Mouse (Mus musculus): ENCODE measurements around the gene Pde5a. TPM values are rescaled to one million over a fixed set of nuclear protein-coding genes. Genes with fewer than 3 reads are reported as not detected.

Gene Pde5a
- total and polyA plus RNA-seq, 3 experiments: 0.22 TPM; not detected in 2

- ATAC-seq (ENCODE audit: extremely low read depth, insufficient number of reproducible peaks, low FRiP score, poor library complexity, severe bottlenecking): no peak
- no peak for TF ChIP-seq POLR2AphosphoS5 (IDR thresholded peaks at IDR 0.05; ENCODE audit: insufficient replicate concordance, low read depth, low read length)
- no peak for TF ChIP-seq CTCF (IDR thresholded peaks at IDR 0.05; ENCODE audit: low read depth, low read length)
- no peak for TF ChIP-seq GATA1 (IDR thresholded peaks at IDR 0.05; ENCODE audit: borderline replicate concordance, low read length)
- no peak for TF ChIP-seq TAL1 (conservative IDR thresholded peaks at IDR 0.05; ENCODE audit: low read depth, low read length)
- no peak for TF ChIP-seq GATA2 (IDR thresholded peaks at IDR 0.05; ENCODE audit: borderline replicate concordance, low read depth, low read length)
- Histone ChIP-seq H3K27me3 (ENCODE audit: insufficient read depth, low read length) (no peaks in the 10 kb centered on the region), H3K4me3 (ENCODE audit: low read depth, low read length) (no peak overlapping the region), H3K4me1 (ENCODE audit: insufficient read depth, low read depth, low read length) (no peaks in the 10 kb centered on the region), H3K9me3 (replicated peaks) (no peaks in the 10 kb centered on the region), H3K36me3 (replicated peaks) (no peaks in the 10 kb centered on the region)
- no peak for DNase-seq (ENCODE audit: low spot score)
Measured at GRCm38 (mm10) chr3:122876870-122877269, 148.1 kb downstream of the Pde5a start.

DNA sequence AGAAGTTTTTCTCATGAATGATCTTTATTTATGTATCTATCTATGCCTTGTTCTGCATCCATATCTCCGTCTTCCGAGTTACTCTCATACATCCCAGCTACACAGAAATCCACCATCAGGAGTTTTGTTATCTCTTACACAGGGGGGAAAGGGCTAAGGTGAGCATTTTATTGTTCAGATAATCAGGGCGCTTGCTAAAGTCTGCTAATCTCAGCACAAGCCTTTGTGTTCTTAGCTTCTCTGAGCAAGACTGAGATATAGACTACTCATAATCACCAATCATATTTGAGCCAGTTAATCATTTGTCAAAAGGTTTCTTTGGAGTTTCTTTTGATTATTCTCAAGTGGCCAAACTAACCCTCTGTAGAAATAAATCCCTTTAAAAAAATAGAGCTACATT is 148.8 kb downstream of the Pde5a start:
- Histone ChIP-seq H3K4me1 (ENCODE audit: insufficient read depth, low read depth, low read length) (no peaks in the 10 kb centered on the region), H3K27me3 (ENCODE audit: insufficient read depth, low read length) (no peaks in the 10 kb centered on the region), H3K4me3 (ENCODE audit: low read depth, low read length) (no peak overlapping the region), H3K9me3 (replicated peaks) (no peaks in the 10 kb centered on the region), H3K36me3 (replicated peaks) (no peaks in the 10 kb centered on the region)
- ATAC-seq (ENCODE audit: extremely low read depth, insufficient number of reproducible peaks, low FRiP score, poor library complexity, severe bottlenecking) (no peak), DNase-seq (ENCODE audit: low spot score) (no peak)
- TF ChIP-seq GATA2 (IDR thresholded peaks at IDR 0.05; ENCODE audit: borderline replicate concordance, low read depth, low read length) (no peak), TAL1 (conservative IDR thresholded peaks at IDR 0.05; ENCODE audit: low read depth, low read length) (no peak), POLR2AphosphoS5 (IDR thresholded peaks at IDR 0.05; ENCODE audit: insufficient replicate concordance, low read depth, low read length) (no peak)

DNA sequence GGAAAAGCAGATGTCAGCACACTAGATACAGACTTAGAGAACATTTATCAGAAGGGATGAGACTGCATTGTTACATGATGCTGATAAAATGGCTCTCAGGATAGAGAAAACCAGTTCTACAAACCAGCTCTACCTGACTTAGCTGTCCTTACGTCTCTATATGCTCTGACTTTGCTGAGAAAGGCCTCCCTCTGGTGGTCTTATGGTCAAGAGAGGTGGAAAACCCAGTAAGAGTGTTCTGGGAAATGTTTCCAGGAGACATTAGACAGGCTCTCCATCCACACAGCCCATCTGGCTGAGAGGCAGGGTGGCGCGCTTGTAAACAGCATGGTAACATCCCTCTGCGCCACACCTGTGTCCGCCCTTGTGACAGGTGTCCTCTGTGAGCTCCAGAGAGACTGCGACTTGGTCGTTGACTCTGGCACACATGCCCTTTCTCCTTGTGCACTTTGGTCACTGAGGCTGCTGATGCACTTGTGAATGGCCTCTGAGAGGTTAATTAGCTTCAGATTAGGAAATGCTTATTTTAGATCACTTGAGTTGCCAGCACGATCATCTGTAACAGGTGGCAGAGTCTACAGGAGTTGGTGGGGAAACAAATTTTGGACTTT is 150.1 kb downstream of the Pde5a start:
- Histone ChIP-seq H3K4me3 (ENCODE audit: low read depth, low read length) (no peak overlapping the region), H3K9me3 (replicated peaks) (no peaks in the 10 kb centered on the region), H3K36me3 (replicated peaks) (no peaks in the 10 kb centered on the region), H3K27me3 (ENCODE audit: insufficient read depth, low read length) (no peaks in the 10 kb centered on the region), H3K4me1 (ENCODE audit: insufficient read depth, low read depth, low read length) (no peaks in the 10 kb centered on the region)
- no peak for ATAC-seq (ENCODE audit: extremely low read depth, insufficient number of reproducible peaks, low FRiP score, poor library complexity, severe bottlenecking)
- TF ChIP-seq TAL1 (conservative IDR thresholded peaks at IDR 0.05; ENCODE audit: low read depth, low read length): no peak
- no peak for TF ChIP-seq GATA1 (IDR thresholded peaks at IDR 0.05; ENCODE audit: borderline replicate concordance, low read length)
- TF ChIP-seq CTCF (IDR thresholded peaks at IDR 0.05; ENCODE audit: low read depth, low read length): no peak
- TF ChIP-seq POLR2AphosphoS5 (IDR thresholded peaks at IDR 0.05; ENCODE audit: insufficient replicate concordance, low read depth, low read length): no peak
- no peak for TF ChIP-seq GATA2 (IDR thresholded peaks at IDR 0.05; ENCODE audit: borderline replicate concordance, low read depth, low read length)
- DNase-seq (ENCODE audit: low spot score): no peak

DNA sequence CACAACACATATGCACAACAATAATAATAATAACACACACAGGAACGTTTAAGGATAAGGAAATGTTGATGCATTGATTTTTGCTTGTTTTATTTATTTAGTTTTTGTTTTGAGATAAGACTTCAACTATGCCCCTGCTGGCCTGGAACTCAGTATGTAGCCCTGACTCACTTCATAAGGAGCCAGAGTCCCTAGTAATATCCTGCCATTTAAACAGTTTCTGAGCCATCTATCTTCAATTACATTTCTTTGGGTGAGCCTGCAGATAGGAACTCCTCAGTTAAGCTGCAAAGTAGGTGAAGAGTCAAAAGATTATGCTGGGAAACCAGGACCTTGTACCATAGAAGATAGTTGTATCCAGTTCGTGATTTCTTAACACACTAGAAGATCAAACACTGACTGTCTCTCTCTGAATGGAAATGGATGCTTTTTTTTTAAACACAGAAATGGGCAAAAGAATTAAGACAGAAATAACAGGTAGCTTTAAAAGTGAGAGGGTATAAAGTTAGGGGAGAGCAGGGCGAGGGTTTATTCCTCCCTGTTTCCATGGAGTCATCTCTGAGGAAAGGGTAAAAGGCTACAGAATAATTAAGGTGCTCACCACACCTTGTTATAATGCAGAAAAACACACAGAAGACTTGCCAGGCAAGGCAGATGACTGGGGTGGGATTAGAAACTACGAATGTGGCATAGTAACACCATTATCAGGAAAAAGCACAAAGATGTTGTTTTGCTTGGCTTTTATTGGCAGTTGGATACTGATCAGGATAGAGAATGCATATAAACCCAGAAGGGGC is 159.0 kb downstream of the Pde5a start:
- Histone ChIP-seq H3K9me3 (replicated peaks) (no peaks in the 10 kb centered on the region), H3K27me3 (ENCODE audit: insufficient read depth, low read length) (no peaks in the 10 kb centered on the region), H3K36me3 (replicated peaks) (no peaks in the 10 kb centered on the region), H3K4me3 (ENCODE audit: low read depth, low read length) (no peak overlapping the region), H3K4me1 (ENCODE audit: insufficient read depth, low read depth, low read length) (no peaks in the 10 kb centered on the region)
- DNase-seq (ENCODE audit: low spot score) (no peak), ATAC-seq (ENCODE audit: extremely low read depth, insufficient number of reproducible peaks, low FRiP score, poor library complexity, severe bottlenecking) (no peak)
- TF ChIP-seq POLR2AphosphoS5 (IDR thresholded peaks at IDR 0.05; ENCODE audit: insufficient replicate concordance, low read depth, low read length) (no peak), GATA2 (IDR thresholded peaks at IDR 0.05; ENCODE audit: borderline replicate concordance, low read depth, low read length) (no peak), TAL1 (conservative IDR thresholded peaks at IDR 0.05; ENCODE audit: low read depth, low read length) (no peak), CTCF (IDR thresholded peaks at IDR 0.05; ENCODE audit: low read depth, low read length) (no peak), GATA1 (IDR thresholded peaks at IDR 0.05; ENCODE audit: borderline replicate concordance, low read length) (no peak)

GRCm38 (mm10) chr3:122888371-122888819 is 159.6 kb downstream of the Pde5a start:
- H3K36me3 ChIP-seq (replicated peaks): no peaks in the 10 kb centered on the region

DNA sequence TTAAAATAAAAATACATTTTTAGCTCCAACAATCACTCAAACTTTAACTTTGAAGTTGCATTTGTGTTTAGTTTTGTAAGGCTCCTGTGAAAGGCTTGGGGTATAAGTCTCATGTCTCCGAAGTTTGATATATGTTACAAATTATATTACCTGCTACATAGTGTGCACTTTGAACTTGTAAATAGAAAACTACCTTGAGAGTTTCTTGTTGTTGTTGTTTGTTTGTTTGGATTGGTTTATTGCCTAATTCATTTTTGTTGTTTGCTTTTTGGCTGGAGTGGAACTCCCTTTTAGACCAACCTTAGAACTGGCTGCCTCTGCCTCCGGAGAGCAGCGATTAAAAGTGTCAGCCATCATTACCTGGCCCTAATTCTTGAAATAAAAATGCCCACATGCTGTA is 166.0 kb downstream of the Pde5a start, which contains the start of gene Fabp2:
Gene Fabp2 (plus strand): TSS at position 301 of the 400 bp plus-strand sequence.
- no peaks in the 10 kb centered on the region for H3K9me3 ChIP-seq (replicated peaks)
- no peaks in the 10 kb centered on the region for H3K27me3 ChIP-seq (ENCODE audit: insufficient read depth, low read length)
- TF ChIP-seq TAL1 (conservative IDR thresholded peaks at IDR 0.05; ENCODE audit: low read depth, low read length) (no peak), CTCF (IDR thresholded peaks at IDR 0.05; ENCODE audit: low read depth, low read length) (no peak), GATA2 (IDR thresholded peaks at IDR 0.05; ENCODE audit: borderline replicate concordance, low read depth, low read length) (no peak), GATA1 (IDR thresholded peaks at IDR 0.05; ENCODE audit: borderline replicate concordance, low read length) (no peak), POLR2AphosphoS5 (IDR thresholded peaks at IDR 0.05; ENCODE audit: insufficient replicate concordance, low read depth, low read length) (no peak)
- ATAC-seq (ENCODE audit: extremely low read depth, insufficient number of reproducible peaks, low FRiP score, poor library complexity, severe bottlenecking): no peak
- H3K4me3 ChIP-seq (ENCODE audit: low read depth, low read length): no peak within 1 kb of the TSS
- no peaks in the 10 kb centered on the region for H3K4me1 ChIP-seq (ENCODE audit: insufficient read depth, low read depth, low read length)
- DNase-seq (ENCODE audit: low spot score): no peak
- H3K36me3 ChIP-seq (replicated peaks): no peaks in the 10 kb centered on the region

More at GRCm38 (mm10) chr3:122888371-122888819, 159.6 kb downstream of the Pde5a start:
- no peak for TF ChIP-seq GATA2 (IDR thresholded peaks at IDR 0.05; ENCODE audit: borderline replicate concordance, low read depth, low read length)
- TF ChIP-seq POLR2AphosphoS5 (IDR thresholded peaks at IDR 0.05; ENCODE audit: insufficient replicate concordance, low read depth, low read length): no peak
- no peak for TF ChIP-seq CTCF (IDR thresholded peaks at IDR 0.05; ENCODE audit: low read depth, low read length)
- no peak for TF ChIP-seq TAL1 (conservative IDR thresholded peaks at IDR 0.05; ENCODE audit: low read depth, low read length)
- no peak for TF ChIP-seq GATA1 (IDR thresholded peaks at IDR 0.05; ENCODE audit: borderline replicate concordance, low read length)
- ATAC-seq (ENCODE audit: extremely low read depth, insufficient number of reproducible peaks, low FRiP score, poor library complexity, severe bottlenecking) (no peak), DNase-seq (ENCODE audit: low spot score) (no peak)
- Histone ChIP-seq H3K27me3 (ENCODE audit: insufficient read depth, low read length) (no peaks in the 10 kb centered on the region), H3K4me3 (ENCODE audit: low read depth, low read length) (no peak overlapping the region), H3K4me1 (ENCODE audit: insufficient read depth, low read depth, low read length) (no peaks in the 10 kb centered on the region), H3K9me3 (replicated peaks) (no peaks in the 10 kb centered on the region)
